Mouse (Mus musculus) liver, embryonic 16.5 days (tissue): ENCODE measurements around the gene Bcl2l12. TPM values are rescaled to one million over a fixed set of nuclear protein-coding genes. Genes with fewer than 3 reads are reported as not detected.

Experiments
- ATAC-seq: fragments of 200-750 bp; cut with Nextera tagmentation; 2 replicates; pipeline ENCODE4 v1.8.0; 2017; ENCODE audit warnings: low read depth, mild to moderate bottlenecking, moderate number of reproducible peaks, moderate library complexity
- H3K27ac ChIP-seq: fragments of 300-500 bp; sonication (generic); 2 replicates; pipeline ENCODE4 v1.5.1; 2014; ENCODE audit warnings: mild to moderate bottlenecking, low read length
- H3K27me3 ChIP-seq: fragments of 300-500 bp; sonication (generic); 2 replicates; pipeline ENCODE4 v1.6.1; 2014; ENCODE audit warnings: low read depth, low read length, mixed read lengths; ENCODE audit not compliant: control insufficient read depth, insufficient read depth
- H3K36me3 ChIP-seq: fragments of 300-500 bp; sonication (generic); 2 replicates; pipeline ENCODE4 v1.6.1; 2014; ENCODE audit warnings: mild to moderate bottlenecking; ENCODE audit not compliant: control insufficient read depth, insufficient read depth
- H3K4me1 ChIP-seq: fragments of 300-500 bp; sonication (generic); 2 replicates; pipeline ENCODE4 v1.6.1; 2014; ENCODE audit warnings: low read depth, low read length, mixed read lengths; ENCODE audit not compliant: control insufficient read depth
- H3K4me2 ChIP-seq: fragments of 300-500 bp; sonication (generic); 2 replicates; pipeline ENCODE4 v1.6.1; 2014; ENCODE audit warnings: low read depth, low read length, mixed read lengths
- H3K4me3 ChIP-seq: fragments of 300-500 bp; sonication (generic); 2 replicates; pipeline ENCODE4 v1.5.1; 2014; ENCODE audit warnings: low read depth, mild to moderate bottlenecking, low read length
- H3K9ac ChIP-seq: fragments of 300-500 bp; sonication (generic); 2 replicates; pipeline ENCODE4 v1.6.1; 2014; ENCODE audit warnings: low read depth, low read length
- H3K9me3 ChIP-seq: fragments of 300-500 bp; sonication (generic); replicated peaks from 2 replicates; pipeline ENCODE4 v1.6.1; 2016; ENCODE audit warnings: low read length; ENCODE audit not compliant: control insufficient read depth
- WGBS: fragments of 180-500 bp; shearing (Covaris S2); extraction: QIAGEN DNeasy Blood & Tissue Kit; methylation state at CpG from one replicate; pipeline ENCODE4 v1.1.7; 2014; ENCODE audit not compliant: insufficient replicate concordance; 5-methylcytosine and 5-hydroxymethylcytosine counted together
- polyA plus RNA-seq: library from polyadenylated mRNA; unstranded; fragments of >200 nt; fragmentation: Nextera tagmentation; extraction: Ambion mirVana; gene quantifications from 2 replicates; pipeline ENCODE4 v1.2.1, GENCODE M21; 2015

Gene Bcl2l12
- polyA plus RNA-seq, 1 experiment from 2014 or later: 12.2 TPM

GRCm38 (mm10) chr7:45014096-45014451 is 15.6 kb upstream of the Bcl2l12 start:
- Histone ChIP-seq H3K27me3 (peaks cover 2% of the 10 kb centered on the region; the same call in 1 of the 2 replicates), H3K9me3 (no peaks in the 10 kb centered on the region), H3K4me2 (no peak overlapping the region), H3K36me3 (peaks cover 18% of the 10 kb centered on the region), H3K27ac (no peak overlapping the region), H3K4me1 (peaks cover 45% of the 10 kb centered on the region), H3K9ac (peak overlapping the region; percentile 1; the same call in 1 of the 2 replicates), H3K4me3 (no peak overlapping the region)
- 91% methylated on average over 3 of the region's 3 CpGs for WGBS
- no peak for ATAC-seq

- no peak overlapping the region for H3K4me3 ChIP-seq
- peak overlapping the region; percentile 14; the same call in 1 of the 2 replicates for H3K27ac ChIP-seq
- H3K9ac ChIP-seq: 0 out of 2 replicates have a peak overlapping the region, but pooled peaks have one; percentile 18
- no peak overlapping the region for H3K4me2 ChIP-seq
- ATAC-seq: no peak
- H3K9me3 ChIP-seq: no peaks in the 10 kb centered on the region
- no peaks in the 10 kb centered on the region; the same call in 1 of the 2 replicates for H3K27me3 ChIP-seq
- H3K4me1 ChIP-seq: peaks cover 42% of the 10 kb centered on the region
- peaks cover 21% of the 10 kb centered on the region for H3K36me3 ChIP-seq
- WGBS: 89% methylated on average over 16 of the region's 16 CpGs
Measured at GRCm38 (mm10) chr7:45013366-45014095, 15.0 kb upstream of the Bcl2l12 start.

- Histone ChIP-seq H3K4me3 (no peak overlapping the region), H3K9me3 (no peaks in the 10 kb centered on the region), H3K27me3 (no peaks in the 10 kb centered on the region), H3K36me3 (peaks cover 28% of the 10 kb centered on the region), H3K4me2 (no peak overlapping the region), H3K9ac (0 out of 2 replicates have a peak overlapping the region, but pooled peaks have one; percentile 18), H3K4me1 (peaks cover 35% of the 10 kb centered on the region), H3K27ac (no peak overlapping the region)
- 68% methylated on average over 4 of the region's 4 CpGs for WGBS
- no peak for ATAC-seq
Measured at GRCm38 (mm10) chr7:45012824-45013223, 14.3 kb upstream of the Bcl2l12 start.

GRCm38 (mm10) chr7:45012011-45012410 is 13.5 kb upstream of the Bcl2l12 start:
- no peak overlapping the region for H3K4me2 ChIP-seq
- no peak overlapping the region for H3K9ac ChIP-seq
- no peaks in the 10 kb centered on the region for H3K9me3 ChIP-seq
- H3K4me3 ChIP-seq: no peak overlapping the region
- H3K27me3 ChIP-seq: no peaks in the 10 kb centered on the region
- peaks cover 31% of the 10 kb centered on the region for H3K4me1 ChIP-seq
- ATAC-seq: no peak
- 92% methylated on average over 6 of the region's 6 CpGs for WGBS
- peaks cover 37% of the 10 kb centered on the region for H3K36me3 ChIP-seq
- no peak overlapping the region for H3K27ac ChIP-seq

GRCm38 (mm10) chr7:45008411-45008810 is 9.9 kb upstream of the Bcl2l12 start:
- Histone ChIP-seq H3K4me1 (peaks cover 6% of the 10 kb centered on the region), H3K9ac (no peak overlapping the region), H3K4me3 (no peak overlapping the region), H3K4me2 (no peak overlapping the region), H3K27me3 (no peaks in the 10 kb centered on the region), H3K36me3 (peaks cover 61% of the 10 kb centered on the region), H3K27ac (no peak overlapping the region), H3K9me3 (no peaks in the 10 kb centered on the region)
- WGBS: 90% methylated on average over 19 of the region's 19 CpGs
- no peak for ATAC-seq

- Histone ChIP-seq H3K4me1 (peaks cover under 1% of the 10 kb centered on the region), H3K9me3 (no peaks in the 10 kb centered on the region), H3K27ac (no peak overlapping the region), H3K4me3 (no peak overlapping the region), H3K36me3 (peaks cover 64% of the 10 kb centered on the region), H3K4me2 (no peak overlapping the region), H3K27me3 (no peaks in the 10 kb centered on the region), H3K9ac (no peak overlapping the region)
- no peak for ATAC-seq
- 94% methylated on average over 30 of the region's 30 CpGs for WGBS
Measured at GRCm38 (mm10) chr7:45007846-45008245, 9.3 kb upstream of the Bcl2l12 start.

GRCm38 (mm10) chr7:45007141-45007540 is 8.6 kb upstream of the Bcl2l12 start:
- no peak overlapping the region for H3K4me3 ChIP-seq
- no peaks in the 10 kb centered on the region for H3K9me3 ChIP-seq
- H3K4me1 ChIP-seq: no peaks in the 10 kb centered on the region; the same call in 1 of the 2 replicates
- H3K27ac ChIP-seq: no peak overlapping the region
- H3K9ac ChIP-seq: no peak overlapping the region
- WGBS: 88% methylated on average over 29 of the region's 29 CpGs
- ATAC-seq: no peak
- H3K4me2 ChIP-seq: no peak overlapping the region
- peaks cover 69% of the 10 kb centered on the region for H3K36me3 ChIP-seq
- H3K27me3 ChIP-seq: no peaks in the 10 kb centered on the region

GRCm38 (mm10) chr7:45006503-45006902 is 8.0 kb upstream of the Bcl2l12 start:
- Histone ChIP-seq H3K9ac (no peak overlapping the region), H3K4me3 (no peak overlapping the region), H3K4me1 (no peaks in the 10 kb centered on the region; the same call in 1 of the 2 replicates), H3K27me3 (no peaks in the 10 kb centered on the region), H3K4me2 (no peak overlapping the region), H3K36me3 (peaks cover 71% of the 10 kb centered on the region), H3K9me3 (no peaks in the 10 kb centered on the region), H3K27ac (no peak overlapping the region)
- WGBS: 90% methylated on average over 12 of the region's 12 CpGs
- ATAC-seq: no peak

GRCm38 (mm10) chr7:45005321-45005992 is 6.9 kb upstream of the Bcl2l12 start:
- Histone ChIP-seq H3K36me3 (peaks cover 79% of the 10 kb centered on the region), H3K4me1 (no peaks in the 10 kb centered on the region; the same call in none of the 2 replicates), H3K27me3 (no peaks in the 10 kb centered on the region), H3K9me3 (no peaks in the 10 kb centered on the region), H3K4me3 (no peak overlapping the region), H3K4me2 (no peak overlapping the region), H3K9ac (no peak overlapping the region), H3K27ac (no peak overlapping the region)
- 63% methylated on average over 6 of the region's 6 CpGs for WGBS
- no peak for ATAC-seq
